Mouse (Mus musculus): ENCODE measurements at regions not wholly inside any gene's neighbourhood (a gene's known extent, or its start where the extent isn't known, plus 50 kb on each side); places are given as distances from the start of the nearest gene placed in this dataset.
A peak's percentile ranks its signal among the peaks of the same experiment; 100 is the strongest.

- Histone ChIP-seq H3K27ac (no peak overlapping the region), H3K4me3 (no peak overlapping the region)
- intact Hi-C loops (cut with DNase I): no loop called here
- TF ChIP-seq CTCF (IDR thresholded peaks at IDR 0.05): no peak
- DNase-seq (ENCODE audit: extremely low spot score in 1 of 2, low spot score in 2 of 2): no peak
Observed at GRCm38 (mm10) chr13:111936983-111937382, 128.2 kb upstream of the Map3k1 start.

- Histone ChIP-seq H3K27ac (no peak overlapping the region), H3K4me3 (no peak overlapping the region)
- no peak for DNase-seq (ENCODE audit: extremely low spot score in 1 of 2, low spot score in 2 of 2)
- intact Hi-C loops (cut with DNase I): no loop called here
- TF ChIP-seq CTCF (IDR thresholded peaks at IDR 0.05): no peak
Observed at GRCm38 (mm10) chr13:111938896-111939422, 130.2 kb upstream of the Map3k1 start.

- no peak for TF ChIP-seq CTCF (IDR thresholded peaks at IDR 0.05)
- no peak overlapping the region for H3K4me3 ChIP-seq
- intact Hi-C loops (cut with DNase I): no loop called here
- DNase-seq (ENCODE audit: extremely low spot score in 1 of 2, low spot score in 2 of 2): no peak
- no peak overlapping the region for H3K27ac ChIP-seq
Observed at GRCm38 (mm10) chr13:111939534-111940115, 130.8 kb upstream of the Map3k1 start.

GRCm38 (mm10) chr13:111940275-111940674 lies 131.5 kb upstream of the Map3k1 start:
- DNase-seq (ENCODE audit: extremely low spot score in 1 of 2, low spot score in 2 of 2): no peak
- intact Hi-C loops (cut with DNase I): no loop called here

GRCm38 (mm10) chr13:111940796-111941513 lies 132.2 kb upstream of the Map3k1 start:
- no peak for TF ChIP-seq CTCF (IDR thresholded peaks at IDR 0.05)
- no peak overlapping the region for H3K4me3 ChIP-seq
- DNase-seq (ENCODE audit: extremely low spot score in 1 of 2, low spot score in 2 of 2): no peak
- intact Hi-C loops (cut with DNase I): no loop called here
- H3K27ac ChIP-seq: no peak overlapping the region

More at GRCm38 (mm10) chr13:111940275-111940674, 131.5 kb upstream of the Map3k1 start:
- H3K27ac ChIP-seq: no peak overlapping the region
- H3K4me3 ChIP-seq: no peak overlapping the region
- no peak for TF ChIP-seq CTCF (IDR thresholded peaks at IDR 0.05)

- Histone ChIP-seq H3K4me3 (no peak overlapping the region), H3K27ac (no peak overlapping the region)
- no peak for DNase-seq (ENCODE audit: extremely low spot score in 1 of 2, low spot score in 2 of 2)
- intact Hi-C loops (cut with DNase I): no loop called here
- TF ChIP-seq CTCF (IDR thresholded peaks at IDR 0.05): no peak
Observed at GRCm38 (mm10) chr13:111941946-111942345, 133.2 kb upstream of the Map3k1 start.

GRCm38 (mm10) chr13:111943392-111944088 lies 134.7 kb upstream of the Map3k1 start:
- no peak for TF ChIP-seq CTCF (IDR thresholded peaks at IDR 0.05)
- no peak overlapping the region for H3K27ac ChIP-seq

GRCm38 (mm10) chr13:111944089-111944406 lies 135.3 kb upstream of the Map3k1 start:
- TF ChIP-seq CTCF (IDR thresholded peaks at IDR 0.05): no peak; the same call in 1 of the 2 replicates
- H3K4me3 ChIP-seq: no peak overlapping the region
- DNase-seq (ENCODE audit: extremely low spot score in 1 of 2, low spot score in 2 of 2): peak in 1 of 2 experiments; percentile 9
- H3K27ac ChIP-seq: no peak overlapping the region
- intact Hi-C loops (cut with DNase I): no loop called here

More at GRCm38 (mm10) chr13:111943392-111944088, 134.7 kb upstream of the Map3k1 start:
- no peak overlapping the region for H3K4me3 ChIP-seq
- peak in 1 of 2 experiments; percentile 7 for DNase-seq (ENCODE audit: extremely low spot score in 1 of 2, low spot score in 2 of 2)
- intact Hi-C loops (cut with DNase I): no loop called here

- intact Hi-C loops (cut with DNase I): no loop called here
- no peak for DNase-seq (ENCODE audit: extremely low spot score in 1 of 2, low spot score in 2 of 2)
- Histone ChIP-seq H3K27ac (no peak overlapping the region), H3K4me3 (no peak overlapping the region)
- no peak for TF ChIP-seq CTCF (IDR thresholded peaks at IDR 0.05)
Observed at GRCm38 (mm10) chr13:111946271-111946670, 137.5 kb upstream of the Map3k1 start.

- intact Hi-C loops (cut with DNase I): no loop called here
- peak in 1 of 2 experiments; percentile 14 for DNase-seq (ENCODE audit: extremely low spot score in 1 of 2, low spot score in 2 of 2)
- no peak for TF ChIP-seq CTCF (IDR thresholded peaks at IDR 0.05)
- Histone ChIP-seq H3K27ac (no peak overlapping the region), H3K4me3 (no peak overlapping the region)
Observed at GRCm38 (mm10) chr13:111946811-111947210, 138.0 kb upstream of the Map3k1 start.

GRCm38 (mm10) chr13:111948395-111948794 lies 139.6 kb upstream of the Map3k1 start:
- no peak for DNase-seq (ENCODE audit: extremely low spot score in 1 of 2, low spot score in 2 of 2)
- Histone ChIP-seq H3K27ac (no peak overlapping the region), H3K4me3 (no peak overlapping the region)
- TF ChIP-seq CTCF (IDR thresholded peaks at IDR 0.05): no peak
- intact Hi-C loops (cut with DNase I): no loop called here

GRCm38 (mm10) chr13:111950042-111950441 lies 141.2 kb upstream of the Map3k1 start:
- Histone ChIP-seq H3K4me3 (no peak overlapping the region), H3K27ac (no peak overlapping the region)
- DNase-seq (ENCODE audit: extremely low spot score in 1 of 2, low spot score in 2 of 2): no peak
- no peak for TF ChIP-seq CTCF (IDR thresholded peaks at IDR 0.05)
- intact Hi-C loops (cut with DNase I): no loop called here
